Mouse (Mus musculus) liver, adult 2 months (tissue): Measurements from ENCODE around the gene Kptn.

Experiments used
- CTCF ChIP-seq: fragments of 200-500 bp; IDR thresholded peaks from 2 replicates; pipeline ENCODE4 v1.5.1; 2011; ENCODE audit warnings: low read depth, low read length, control low read depth
- POLR2A ChIP-seq: fragments of 200-500 bp; IDR thresholded peaks from 2 replicates; pipeline ENCODE4 v1.6.1; 2011; ENCODE audit warnings: low read length, control low read depth; ENCODE audit not compliant: insufficient read depth; ENCODE audit errors: extremely low read depth

- TF ChIP-seq POLR2A (no peak), CTCF (no peak)
Observed at GRCm38 (mm10) chr7:16129846-16130691, 10.4 kb downstream of the Kptn start.
